Mouse (Mus musculus) liver, embryonic 13.5 days (tissue): ENCODE results near the gene Nenf. TPM values are rescaled to one million over a fixed set of nuclear protein-coding genes. Genes with fewer than 3 reads are reported as not detected.

ENCODE experiments used
- ATAC-seq: fragments of 200-750 bp; cut with Nextera tagmentation; 2 replicates; pipeline ENCODE4 v1.8.0; 2017; ENCODE audit warnings: low read depth, mild to moderate bottlenecking, moderate number of reproducible peaks, moderate library complexity
- DNase-seq: peaks from one replicate; pipeline ENCODE4 v3.0.0; 2022
- H3K27ac ChIP-seq: fragments of 300-500 bp; sonication (generic); 2 replicates; pipeline ENCODE4 v1.5.1; 2015; ENCODE audit warnings: moderate library complexity, mild to moderate bottlenecking, inconsistent platforms
- H3K27me3 ChIP-seq: fragments of 300-500 bp; sonication (generic); 2 replicates; pipeline ENCODE4 v1.6.1; 2015; ENCODE audit warnings: mild to moderate bottlenecking, inconsistent platforms
- H3K36me3 ChIP-seq: fragments of 300-500 bp; sonication (generic); 2 replicates; pipeline ENCODE4 v1.6.1; 2015; ENCODE audit warnings: mild to moderate bottlenecking, inconsistent platforms
- H3K4me1 ChIP-seq: fragments of 300-500 bp; sonication (generic); replicated peaks from 2 replicates; pipeline ENCODE4 v1.6.1; 2015; ENCODE audit warnings: inconsistent platforms
- H3K4me2 ChIP-seq: fragments of 300-500 bp; sonication (generic); 2 replicates; pipeline ENCODE4 v1.6.1; 2015; ENCODE audit warnings: inconsistent platforms, mild to moderate bottlenecking, moderate library complexity
- H3K4me3 ChIP-seq: fragments of 300-500 bp; sonication (generic); replicated peaks from 2 replicates; pipeline ENCODE4 v1.5.1; 2015; ENCODE audit warnings: mild to moderate bottlenecking, inconsistent platforms
- H3K9ac ChIP-seq: fragments of 300-500 bp; sonication (generic); 2 replicates; pipeline ENCODE4 v1.6.1; 2015; ENCODE audit warnings: mild to moderate bottlenecking, inconsistent platforms
- H3K9me3 ChIP-seq: fragments of 300-500 bp; sonication (generic); replicated peaks from 2 replicates; pipeline ENCODE4 v1.6.1; 2016; ENCODE audit warnings: inconsistent platforms
- WGBS: fragments of 180-500 bp; shearing (Covaris S2); methylation state at CpG from one replicate; pipeline ENCODE4 v1.1.7; 2015; ENCODE audit not compliant: insufficient replicate concordance; 5-methylcytosine and 5-hydroxymethylcytosine counted together
- polyA plus RNA-seq: library from polyadenylated mRNA; unstranded; fragments of >200 nt; fragmentation: Nextera tagmentation; extraction: Ambion mirVana; gene quantifications from 2 replicates; pipeline ENCODE4 v1.2.1, GENCODE M21; 2015

Nenf gene
- polyA plus RNA-seq, 1 experiment from 2014 or later, result 29.9 TPM

- H3K4me1 ChIP-seq, result peaks cover 5% of the 10 kb centered on the region; the same call in 1 of the 2 replicates
- H3K4me3 ChIP-seq, result no peak overlapping the region
- H3K27me3 ChIP-seq, result no peaks in the 10 kb centered on the region
- no peaks in the 10 kb centered on the region for H3K9me3 ChIP-seq
- H3K27ac ChIP-seq, result no peak overlapping the region
- ATAC-seq (no peak), DNase-seq (no peak)
- H3K9ac ChIP-seq, result no peak overlapping the region
- 69% methylated on average over 1 of the region's 1 CpGs for WGBS
- H3K4me2 ChIP-seq, result no peak overlapping the region
- H3K36me3 ChIP-seq, result no peaks in the 10 kb centered on the region
These were observed 35.7 kb downstream of the Nenf start for GRCm38 (mm10) chr1:191282319-191282718.

GRCm38 (mm10) chr1:191281171-191281570, 36.8 kb downstream of the Nenf start:
- Histone ChIP-seq H3K27ac (no peak overlapping the region), H3K4me2 (no peak overlapping the region), H3K9ac (no peak overlapping the region), H3K9me3 (no peaks in the 10 kb centered on the region), H3K4me1 (peaks cover 7% of the 10 kb centered on the region; the same call in 1 of the 2 replicates), H3K36me3 (no peaks in the 10 kb centered on the region), H3K27me3 (no peaks in the 10 kb centered on the region), H3K4me3 (no peak overlapping the region)
- DNase-seq (no peak), ATAC-seq (no peak)
- WGBS, result 26% methylated on average over 7 of the region's 7 CpGs

- H3K9ac ChIP-seq, result no peak overlapping the region
- 60% methylated on average over 4 of the region's 4 CpGs for WGBS
- H3K4me1 ChIP-seq, result peaks cover 2% of the 10 kb centered on the region; the same call in 1 of the 2 replicates
- H3K27ac ChIP-seq, result no peak overlapping the region
- DNase-seq, result no peak
- H3K4me3 ChIP-seq, result no peak overlapping the region
- H3K4me2 ChIP-seq, result no peak overlapping the region
- H3K27me3 ChIP-seq, result no peaks in the 10 kb centered on the region
- H3K9me3 ChIP-seq, result no peaks in the 10 kb centered on the region
- H3K36me3 ChIP-seq, result no peaks in the 10 kb centered on the region
- no peak for ATAC-seq
These were observed 39.7 kb downstream of the Nenf start for GRCm38 (mm10) chr1:191278324-191278723.

- Histone ChIP-seq H3K9ac (no peak overlapping the region), H3K36me3 (no peaks in the 10 kb centered on the region), H3K27me3 (no peaks in the 10 kb centered on the region), H3K4me1 (peaks cover 2% of the 10 kb centered on the region; the same call in 1 of the 2 replicates), H3K9me3 (no peaks in the 10 kb centered on the region), H3K4me3 (no peak overlapping the region), H3K27ac (no peak overlapping the region; the same call in 1 of the 2 replicates), H3K4me2 (peak overlapping the region; percentile 20; the same call in 1 of the 2 replicates)
- WGBS, result 60% methylated on average over 14 of the region's 14 CpGs
- ATAC-seq, result peak; percentile 69
- no peak for DNase-seq
These were observed 40.4 kb downstream of the Nenf start for GRCm38 (mm10) chr1:191277549-191278059.

- H3K9ac ChIP-seq, result no peak overlapping the region
- H3K27me3 ChIP-seq, result no peaks in the 10 kb centered on the region
- H3K4me1 ChIP-seq, result peaks cover 2% of the 10 kb centered on the region; the same call in 1 of the 2 replicates
- H3K4me3 ChIP-seq, result no peak overlapping the region
- H3K4me2 ChIP-seq, result no peak overlapping the region
- 77% methylated on average over 7 of the region's 7 CpGs for WGBS
- no peaks in the 10 kb centered on the region for H3K36me3 ChIP-seq
- DNase-seq (no peak), ATAC-seq (no peak)
- no peak overlapping the region for H3K27ac ChIP-seq
- H3K9me3 ChIP-seq, result no peaks in the 10 kb centered on the region
These were observed 41.8 kb downstream of the Nenf start for GRCm38 (mm10) chr1:191276181-191276580.

- H3K4me3 ChIP-seq, result no peak overlapping the region
- H3K9ac ChIP-seq, result no peak overlapping the region
- H3K27me3 ChIP-seq, result no peaks in the 10 kb centered on the region
- H3K36me3 ChIP-seq, result no peaks in the 10 kb centered on the region
- no peak overlapping the region for H3K27ac ChIP-seq
- peaks cover 2% of the 10 kb centered on the region; the same call in 1 of the 2 replicates for H3K4me1 ChIP-seq
- H3K9me3 ChIP-seq, result no peaks in the 10 kb centered on the region
- DNase-seq (peak; percentile 28), ATAC-seq (0 out of 2 replicates have a peak, but pooled peaks have one; percentile 6)
- H3K4me2 ChIP-seq, result no peak overlapping the region
- 4% methylated on average over 12 of the region's 12 CpGs for WGBS
These were observed 42.5 kb downstream of the Nenf start for GRCm38 (mm10) chr1:191275527-191275926.

- Histone ChIP-seq H3K36me3 (no peaks in the 10 kb centered on the region), H3K9ac (no peak overlapping the region), H3K27me3 (0 out of 2 replicates have a peak, but pooled peaks cover 10% of the 10 kb centered on the region), H3K4me2 (no peak overlapping the region), H3K27ac (no peak overlapping the region), H3K4me3 (no peak overlapping the region), H3K4me1 (peaks cover 2% of the 10 kb centered on the region; the same call in 1 of the 2 replicates), H3K9me3 (no peaks in the 10 kb centered on the region)
- ATAC-seq, result no peak
- WGBS, result 33% methylated on average over 3 of the region's 3 CpGs
- no peak for DNase-seq
These were observed 45.3 kb downstream of the Nenf start for GRCm38 (mm10) chr1:191272660-191273059.

- no peak overlapping the region for H3K4me3 ChIP-seq
- no peak overlapping the region for H3K9ac ChIP-seq
- no peak overlapping the region for H3K27ac ChIP-seq
- no peaks in the 10 kb centered on the region for H3K36me3 ChIP-seq
- peaks cover 19% of the 10 kb centered on the region; the same call in 1 of the 2 replicates for H3K27me3 ChIP-seq
- no peak overlapping the region for H3K4me2 ChIP-seq
- 5% methylated on average over 8 of the region's 8 CpGs for WGBS
- no peak for DNase-seq
- no peak; the same call in 1 of the 2 replicates for ATAC-seq
- no peaks in the 10 kb centered on the region for H3K9me3 ChIP-seq
- no peaks in the 10 kb centered on the region; the same call in 1 of the 2 replicates for H3K4me1 ChIP-seq
These were observed 48.4 kb downstream of the Nenf start for GRCm38 (mm10) chr1:191269648-191269952.

GRCm38 (mm10) chr1:191268797-191269647, 49.0 kb downstream of the Nenf start:
- Histone ChIP-seq H3K9ac (no peak overlapping the region), H3K36me3 (no peaks in the 10 kb centered on the region), H3K9me3 (no peaks in the 10 kb centered on the region), H3K27me3 (peaks cover 19% of the 10 kb centered on the region; the same call in 1 of the 2 replicates), H3K27ac (no peak overlapping the region), H3K4me2 (no peak overlapping the region), H3K4me3 (no peak overlapping the region), H3K4me1 (no peaks in the 10 kb centered on the region; the same call in 1 of the 2 replicates)
- ATAC-seq, result no peak; the same call in 1 of the 2 replicates
- WGBS, result 36% methylated on average over 5 of the region's 5 CpGs
- no peak for DNase-seq

GRCm38 (mm10) chr1:191267856-191268255, 50.1 kb downstream of the Nenf start:
- no peak overlapping the region for H3K9ac ChIP-seq
- ATAC-seq, result no peak
- no peak overlapping the region for H3K4me2 ChIP-seq
- DNase-seq, result no peak
- no peaks in the 10 kb centered on the region for H3K36me3 ChIP-seq
- 26% methylated on average over 5 of the region's 5 CpGs for WGBS
- H3K9me3 ChIP-seq, result no peaks in the 10 kb centered on the region
- H3K4me1 ChIP-seq, result no peaks in the 10 kb centered on the region; the same call in 1 of the 2 replicates
- no peak overlapping the region for H3K4me3 ChIP-seq
- H3K27ac ChIP-seq, result no peak overlapping the region
- H3K27me3 ChIP-seq, result peaks cover 23% of the 10 kb centered on the region; the same call in 1 of the 2 replicates

- WGBS, result 68% methylated on average over 5 of the region's 5 CpGs
These were observed 50.8 kb downstream of the Nenf start for GRCm38 (mm10) chr1:191267162-191267561.

More at GRCm38 (mm10) chr1:191267162-191267561, 50.8 kb downstream of the Nenf start:
- H3K4me2 ChIP-seq, result no peak overlapping the region
- peaks cover 23% of the 10 kb centered on the region; the same call in 1 of the 2 replicates for H3K27me3 ChIP-seq
- no peaks in the 10 kb centered on the region for H3K36me3 ChIP-seq
- H3K9ac ChIP-seq, result no peak overlapping the region
- no peak for ATAC-seq
- H3K4me3 ChIP-seq, result no peak overlapping the region
- no peak overlapping the region for H3K27ac ChIP-seq
- DNase-seq, result no peak
- H3K9me3 ChIP-seq, result no peaks in the 10 kb centered on the region
- no peaks in the 10 kb centered on the region; the same call in 1 of the 2 replicates for H3K4me1 ChIP-seq
